In the genomic region with DNA sequence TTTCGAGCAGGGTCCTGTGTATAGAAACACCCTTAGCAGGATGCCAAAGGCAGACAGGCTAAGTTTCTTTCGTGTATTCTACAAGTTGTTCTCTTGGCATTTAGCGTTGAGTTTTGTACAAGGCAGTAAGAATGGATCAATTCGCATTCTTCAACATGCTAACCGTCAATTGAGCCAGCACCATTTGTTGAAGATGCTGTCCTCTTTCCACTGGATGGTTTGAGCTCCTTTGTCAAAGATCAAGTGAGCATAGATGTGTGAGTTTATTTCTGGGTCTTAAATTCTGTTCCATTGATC, we compare ENCODE assay signal across 8 mouse cellular contexts.
DNase-seq lines count a peak whose midpoint lies in the region; ATAC-seq and TF ChIP-seq lines count a peak whose summit lies in the region.
"Not testable (repeated sequence)": the region's sequence is repeated elsewhere in the genome, so short reads cannot be mapped to it uniquely, and the experiment has no call there.

No protein-coding gene starts in this region.

- TF ChIP-seq CTCF in liver, adult 2 months (IDR thresholded peaks at IDR 0.05; ENCODE audit: low read depth, low read length); small intestine, adult 2 months (IDR thresholded peaks at IDR 0.05; ENCODE audit: extremely low read depth, insufficient read length, insufficient replicate concordance, low read depth, low read length): not testable (repeated sequence)

- H3K4me2 ChIP-seq in embryonic facial prominence, embryonic 12.5 days (replicated peaks): peak overlapping the region; percentile 54
- H3K4me2 ChIP-seq in intestine, embryonic 14.5 days (ENCODE audit: low read length): peak overlapping the region; percentile 60
- H3K4me2 ChIP-seq in midbrain, embryonic 11.5 days: peak overlapping the region; percentile 38

- H3K27me3 ChIP-seq in embryonic facial prominence, embryonic 12.5 days; heart, embryonic 10.5 days (ENCODE audit: insufficient read depth, poor library complexity, severe bottlenecking); intestine, embryonic 14.5 days (replicated peaks; ENCODE audit: control insufficient read depth, insufficient read depth, low read length); liver, adult 2 months (ENCODE audit: control insufficient read depth, insufficient read depth, low read length); midbrain, embryonic 11.5 days (ENCODE audit: control insufficient read depth, insufficient read depth, low read length); small intestine, adult 2 months (ENCODE audit: control insufficient read depth, insufficient read depth, low read length): not testable (repeated sequence)

- H3K79me2 ChIP-seq in liver, adult 2 months (ENCODE audit: control insufficient read depth, insufficient read depth, low read length): not testable (repeated sequence)

- WGBS in embryonic facial prominence, embryonic 12.5 days: 3% methylated on average over 5 of the region's 5 CpGs
- WGBS in heart, embryonic 10.5 days: 1% methylated on average over 5 of the region's 5 CpGs
- under 1% methylated on average over 5 of the region's 5 CpGs for WGBS in intestine, embryonic 14.5 days
- WGBS in liver, adult 2 months: under 1% methylated on average over 5 of the region's 5 CpGs
- WGBS in midbrain, embryonic 11.5 days: 0% methylated on average over 5 of the region's 5 CpGs
- 0% methylated on average over 5 of the region's 5 CpGs for WGBS in small intestine, adult 2 months

- H3K4me3 ChIP-seq in embryonic facial prominence, embryonic 12.5 days: peak overlapping the region; percentile 57
- peak overlapping the region; percentile 63 for H3K4me3 ChIP-seq in heart, embryonic 10.5 days
- peak overlapping the region; percentile 61 for H3K4me3 ChIP-seq in intestine, embryonic 14.5 days (ENCODE audit: low read depth, low read length)
- H3K4me3 ChIP-seq in liver, adult 2 months (ENCODE audit: insufficient read depth, low read depth, low read length): peak overlapping the region; percentile 62
- H3K4me3 ChIP-seq in midbrain, embryonic 11.5 days (ENCODE audit: low read depth, low read length): peak overlapping the region; percentile 50
- peak overlapping the region; percentile 72 for H3K4me3 ChIP-seq in small intestine, adult 2 months (ENCODE audit: low read depth, low read length)

- not testable (repeated sequence) for H3K36me3 ChIP-seq in embryonic facial prominence, embryonic 12.5 days; heart, embryonic 10.5 days; intestine, embryonic 14.5 days (ENCODE audit: control insufficient read depth, insufficient read depth, low read length); liver, adult 2 months (ENCODE audit: control insufficient read depth, insufficient read depth, low read length); midbrain, embryonic 11.5 days (ENCODE audit: control insufficient read depth, insufficient read depth, low read length); small intestine, adult 2 months (ENCODE audit: control insufficient read depth, insufficient read depth, low read length)

- H3K9ac ChIP-seq in embryonic facial prominence, embryonic 12.5 days: peak overlapping the region; percentile 60
- peak overlapping the region; percentile 53 for H3K9ac ChIP-seq in intestine, embryonic 14.5 days (ENCODE audit: low read length)
- peak overlapping the region; percentile 66 for H3K9ac ChIP-seq in liver, adult 2 months (ENCODE audit: low read depth, low read length)
- peak overlapping the region; percentile 59 for H3K9ac ChIP-seq in midbrain, embryonic 11.5 days (ENCODE audit: low read length)

- not testable (repeated sequence) for H3K9me3 ChIP-seq in embryonic facial prominence, embryonic 12.5 days; heart, embryonic 10.5 days; intestine, embryonic 14.5 days (ENCODE audit: control insufficient read depth, low read length); midbrain, embryonic 11.5 days (ENCODE audit: control insufficient read depth, low read length)

- H3K27ac ChIP-seq in embryonic facial prominence, embryonic 12.5 days; intestine, embryonic 14.5 days (ENCODE audit: low read depth); midbrain, embryonic 11.5 days (ENCODE audit: low read depth, low read length): not testable (repeated sequence)
- peak overlapping the region; percentile 47; the same call in 1 of the 2 replicates for H3K27ac ChIP-seq in heart, embryonic 10.5 days
- peak overlapping the region; percentile 24; the same call in 1 of the 2 replicates for H3K27ac ChIP-seq in liver, adult 2 months (replicated peaks; ENCODE audit: insufficient read depth, low read depth, low read length)
- peak overlapping the region; percentile 55; the same call in 1 of the 2 replicates for H3K27ac ChIP-seq in small intestine, adult 2 months (ENCODE audit: insufficient read depth, low read depth, low read length)

- not testable (repeated sequence) for H3K4me1 ChIP-seq in embryonic facial prominence, embryonic 12.5 days; heart, embryonic 10.5 days; intestine, embryonic 14.5 days (replicated peaks; ENCODE audit: control insufficient read depth, insufficient read depth, low read length); liver, adult 2 months (ENCODE audit: control insufficient read depth, insufficient read depth, low read length); midbrain, embryonic 11.5 days (ENCODE audit: control insufficient read depth, insufficient read depth, low read length); small intestine, adult 2 months (ENCODE audit: control insufficient read depth, insufficient read depth, insufficient read length, low read length)

- ATAC-seq in embryonic facial prominence, embryonic 12.5 days (ENCODE audit: insufficient number of reproducible peaks, insufficient read depth, low FRiP score, low TSS enrichment); intestine, embryonic 14.5 days (replicated peaks; ENCODE audit: low FRiP score, low TSS enrichment, low read depth); midbrain, embryonic 11.5 days (ENCODE audit: low FRiP score): not testable (repeated sequence)

- TF ChIP-seq POLR2A in liver, adult 2 months (IDR thresholded peaks at IDR 0.05; ENCODE audit: extremely low read depth, insufficient read depth, low read length); small intestine, adult 2 months (IDR thresholded peaks at IDR 0.05; ENCODE audit: low read depth, low read length): not testable (repeated sequence)

- peak; percentile 62 for DNase-seq in 416B (ENCODE audit: low read depth)
- peak; percentile 58 for DNase-seq in ZHBTc4 (ENCODE audit: low read depth, low spot score)
- not testable (repeated sequence) for DNase-seq in heart, embryonic 10.5 days (ENCODE audit: low spot score); midbrain, embryonic 11.5 days (ENCODE audit: low spot score, missing footprints)
- DNase-seq in intestine, embryonic 14.5 days (ENCODE audit: low spot score): peak; percentile 60
- DNase-seq in liver, adult 2 months (ENCODE audit: extremely low read depth, low read depth, low spot score): peak; percentile 58
